Mouse (Mus musculus) thymus, postnatal 10 days (tissue): ENCODE measurements at regions not wholly inside any gene's neighbourhood (a gene's known extent, or its start where the extent isn't known, plus 50 kb on each side); places are given as distances from the start of the nearest gene placed in this dataset.

ENCODE experiments used
- DNase-seq, 2 experiments: peaks; one replicate each; pipeline ENCODE4 v3.0.0; 2021; ENCODE audit warnings: low spot score in 2 of 2

- no peak for DNase-seq
These were observed 1002.8 kb upstream of the Adgrl2 start for GRCm38 (mm10) chr3:149993199-149993598.

- no peak for DNase-seq
These were observed 997.4 kb upstream of the Adgrl2 start for GRCm38 (mm10) chr3:149987801-149988200.

- no peak for DNase-seq
These were observed 966.6 kb upstream of the Adgrl2 start for GRCm38 (mm10) chr3:149956993-149957392.

- DNase-seq: no peak
These were observed 945.8 kb upstream of the Adgrl2 start for GRCm38 (mm10) chr3:149936197-149936596.

GRCm38 (mm10) chr3:149934832-149935231 lies 944.5 kb upstream of the Adgrl2 start:
- DNase-seq: no peak

- DNase-seq: no peak
These were observed 938.4 kb upstream of the Adgrl2 start for GRCm38 (mm10) chr3:149928456-149929360.

- DNase-seq: no peak
These were observed 929.9 kb upstream of the Adgrl2 start for GRCm38 (mm10) chr3:149920206-149920605.

- DNase-seq: no peak
These were observed 927.8 kb upstream of the Adgrl2 start for GRCm38 (mm10) chr3:149918201-149918600.

- no peak for DNase-seq
These were observed 920.4 kb upstream of the Adgrl2 start for GRCm38 (mm10) chr3:149910721-149911120.

- DNase-seq: no peak
These were observed 911.4 kb upstream of the Adgrl2 start for GRCm38 (mm10) chr3:149901783-149902182.

- no peak for DNase-seq
These were observed 886.2 kb upstream of the Adgrl2 start for GRCm38 (mm10) chr3:149876553-149876952.

- no peak for DNase-seq
These were observed 875.6 kb upstream of the Adgrl2 start for GRCm38 (mm10) chr3:149865945-149866344.

- DNase-seq: no peak
These were observed 856.7 kb upstream of the Adgrl2 start for GRCm38 (mm10) chr3:149846941-149847539.

- no peak for DNase-seq
These were observed 855.6 kb upstream of the Adgrl2 start for GRCm38 (mm10) chr3:149845826-149846486.

GRCm38 (mm10) chr3:149845083-149845825 lies 854.9 kb upstream of the Adgrl2 start:
- DNase-seq: no peak

GRCm38 (mm10) chr3:149837921-149838320 lies 847.6 kb upstream of the Adgrl2 start:
- no peak for DNase-seq

GRCm38 (mm10) chr3:149836467-149837233 lies 846.3 kb upstream of the Adgrl2 start:
- DNase-seq: no peak

GRCm38 (mm10) chr3:149827181-149827580 lies 836.8 kb upstream of the Adgrl2 start:
- no peak for DNase-seq

- no peak for DNase-seq
These were observed 836.4 kb upstream of the Adgrl2 start for GRCm38 (mm10) chr3:149826757-149827156.

GRCm38 (mm10) chr3:149820670-149821069 lies 830.3 kb upstream of the Adgrl2 start:
- no peak for DNase-seq

- DNase-seq: no peak
These were observed 829.5 kb upstream of the Adgrl2 start for GRCm38 (mm10) chr3:149819863-149820262.
